Mouse (Mus musculus) lung, postnatal 25 days (tissue): ENCODE data around the gene Slc2a1.

Experiments used
- DNase-seq: peaks from one replicate; pipeline ENCODE4 v3.0.0; 2022; ENCODE audit warnings: low spot score

The Slc2a1 gene

GRCm38 (mm10) chr4:119108495-119109408, at the start of gene Slc2a1:
Slc2a1 (plus strand) TSS chr4:119108711.
- DNase-seq: peak; percentile 90

GRCm38 (mm10) chr4:119066791-119067190, 41.7 kb upstream of the Slc2a1 start:
- DNase-seq: no peak

GRCm38 (mm10) chr4:119067204-119067603, 41.3 kb upstream of the Slc2a1 start:
- DNase-seq: no peak

GRCm38 (mm10) chr4:119068918-119069317, 39.6 kb upstream of the Slc2a1 start:
- no peak for DNase-seq

- no peak for DNase-seq
Measured at GRCm38 (mm10) chr4:119070181-119070580, 38.3 kb upstream of the Slc2a1 start.

- DNase-seq: no peak
Measured at GRCm38 (mm10) chr4:119070959-119071647, 37.4 kb upstream of the Slc2a1 start.

- no peak for DNase-seq
Measured at GRCm38 (mm10) chr4:119071648-119072362, 36.7 kb upstream of the Slc2a1 start.

GRCm38 (mm10) chr4:119072363-119072940, 36.1 kb upstream of the Slc2a1 start:
- no peak for DNase-seq

GRCm38 (mm10) chr4:119072941-119073451, 35.5 kb upstream of the Slc2a1 start:
- DNase-seq: no peak

- DNase-seq: no peak
Measured at GRCm38 (mm10) chr4:119073626-119074025, 34.9 kb upstream of the Slc2a1 start.

- no peak for DNase-seq
Measured at GRCm38 (mm10) chr4:119074596-119074995, 33.9 kb upstream of the Slc2a1 start.

- DNase-seq: no peak
Measured at GRCm38 (mm10) chr4:119075273-119075672, 33.2 kb upstream of the Slc2a1 start.

GRCm38 (mm10) chr4:119076336-119076735, 32.2 kb upstream of the Slc2a1 start:
- no peak for DNase-seq

GRCm38 (mm10) chr4:119077084-119077682, 31.3 kb upstream of the Slc2a1 start:
- DNase-seq: peak; percentile 15

GRCm38 (mm10) chr4:119079928-119080327, 28.6 kb upstream of the Slc2a1 start:
- no peak for DNase-seq

- no peak for DNase-seq
Measured at GRCm38 (mm10) chr4:119082740-119083231, 25.7 kb upstream of the Slc2a1 start.

- DNase-seq: no peak
Measured at GRCm38 (mm10) chr4:119088424-119088823, 20.1 kb upstream of the Slc2a1 start.

GRCm38 (mm10) chr4:119093890-119094289, 14.6 kb upstream of the Slc2a1 start:
- DNase-seq: no peak

- no peak for DNase-seq
Measured at GRCm38 (mm10) chr4:119094987-119095386, 13.5 kb upstream of the Slc2a1 start.

GRCm38 (mm10) chr4:119096401-119096800, 12.1 kb upstream of the Slc2a1 start:
- DNase-seq: no peak

- no peak for DNase-seq
Measured at GRCm38 (mm10) chr4:119097421-119097820, 11.1 kb upstream of the Slc2a1 start.
